Mouse (Mus musculus) kidney, adult 11 months (tissue): ENCODE results near the gene Bcl6.

Experiments used
- DNase-seq: peaks from one replicate; pipeline ENCODE4 v3.0.0; 2022

Gene Bcl6

GRCm38 (mm10) chr16:23990161-23990970 is 1.7 kb upstream of the Bcl6 start:
- DNase-seq: no peak

DNA sequence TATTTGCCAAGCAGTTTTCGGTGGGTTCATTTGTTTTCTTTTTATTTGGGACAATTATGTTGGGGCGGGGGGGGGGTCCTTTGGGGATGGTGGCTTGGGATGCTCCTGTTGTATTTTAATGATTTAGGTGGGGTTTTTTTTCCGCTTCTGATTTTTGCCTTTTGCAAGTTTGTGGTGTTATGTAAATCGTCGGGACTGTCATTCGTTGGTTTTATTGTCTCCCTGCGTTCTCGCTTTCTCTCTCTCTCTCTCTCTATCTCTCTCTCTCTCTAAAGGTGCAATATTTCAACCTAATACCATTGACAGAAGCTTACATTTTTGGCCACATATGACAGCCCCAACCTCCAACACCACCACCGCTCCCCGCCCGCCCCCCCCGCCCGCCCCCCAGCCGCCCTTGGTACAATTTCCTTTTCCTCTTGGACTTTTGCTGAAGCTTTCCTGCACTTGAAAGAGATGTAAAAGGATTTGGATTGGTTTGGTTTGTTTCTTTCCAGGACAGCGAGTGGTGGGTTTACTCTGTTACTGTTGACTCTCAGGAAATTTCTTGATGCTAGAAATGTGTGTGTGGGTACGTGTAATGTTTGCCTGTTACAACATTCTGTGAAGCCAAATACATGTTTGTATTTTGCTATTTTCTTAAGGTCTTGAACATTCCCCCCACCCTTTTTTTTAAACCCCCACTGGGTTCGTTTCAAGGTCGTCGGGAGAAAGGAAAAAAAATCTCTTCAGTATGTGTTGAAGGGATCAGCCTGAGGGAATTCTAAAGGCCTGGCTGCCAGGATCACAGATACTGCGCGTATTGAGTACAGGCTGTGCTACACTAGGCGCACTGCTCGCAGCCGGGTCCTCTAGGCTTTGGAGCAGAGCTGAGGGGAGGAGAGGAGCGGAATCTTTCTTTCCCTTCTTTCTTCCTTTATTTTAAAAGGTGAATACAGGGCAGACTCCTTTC is 833 bp upstream of the Bcl6 start:
- DNase-seq: peak; percentile 48

DNA sequence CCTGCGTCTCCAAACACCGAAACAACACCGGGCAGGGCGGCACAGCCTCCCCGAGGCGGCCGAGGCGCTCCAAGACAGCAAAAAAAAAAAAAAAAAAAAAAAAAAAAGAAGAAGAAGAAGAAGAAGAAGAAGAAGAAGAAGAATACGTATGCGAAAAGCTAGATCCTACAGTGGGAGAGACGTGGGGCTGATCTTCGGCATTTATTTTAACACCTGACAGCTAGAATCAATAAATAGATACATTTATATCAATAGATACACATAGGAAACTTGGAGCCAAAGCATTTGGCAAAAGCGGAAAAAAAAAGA is 541 bp downstream of the Bcl6 start:
- no peak for DNase-seq

DNA sequence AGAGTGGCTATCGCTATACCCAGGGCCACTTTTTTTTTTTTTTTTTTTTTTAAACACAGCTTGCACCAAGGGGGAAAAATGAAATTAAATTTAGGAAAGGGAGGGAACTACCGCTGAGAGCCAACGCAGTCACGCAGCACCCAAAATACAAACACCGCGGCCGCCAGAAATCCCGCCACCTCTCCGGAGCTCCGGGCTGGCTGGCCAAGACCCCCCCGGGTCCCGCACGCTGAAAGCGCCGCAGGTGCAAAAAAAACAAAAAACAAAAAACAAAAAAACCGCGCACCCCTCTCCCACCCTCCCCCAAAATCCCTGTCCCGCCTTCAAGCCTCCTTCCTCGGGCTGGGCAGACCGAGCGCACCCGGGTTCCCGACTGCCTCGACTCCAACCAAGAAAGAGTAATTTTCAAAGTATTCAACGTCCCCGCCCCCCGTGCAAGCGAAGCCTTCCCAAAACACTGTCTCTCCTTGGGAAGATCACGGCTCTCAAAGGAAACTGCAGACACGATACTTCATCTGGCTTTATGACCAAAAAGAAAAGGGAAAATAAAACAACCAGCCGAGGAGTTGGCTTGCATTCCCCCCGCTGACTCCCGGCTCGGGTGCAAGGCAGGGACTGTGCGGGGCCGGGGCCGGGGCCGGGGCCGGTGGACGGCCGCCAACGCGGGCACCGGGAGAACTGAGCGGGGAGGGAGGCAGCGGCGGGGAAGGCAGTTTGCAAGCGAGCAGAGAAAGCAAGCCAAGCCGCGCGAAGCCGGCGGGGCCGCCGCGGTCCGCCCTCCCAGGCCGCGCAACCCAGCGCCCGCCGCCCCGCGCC is 1.1 kb downstream of the Bcl6 start:
- peak; percentile 40 for DNase-seq

GRCm38 (mm10) chr16:23986871-23987270 is 1.8 kb downstream of the Bcl6 start:
- DNase-seq: peak; percentile 28

DNA sequence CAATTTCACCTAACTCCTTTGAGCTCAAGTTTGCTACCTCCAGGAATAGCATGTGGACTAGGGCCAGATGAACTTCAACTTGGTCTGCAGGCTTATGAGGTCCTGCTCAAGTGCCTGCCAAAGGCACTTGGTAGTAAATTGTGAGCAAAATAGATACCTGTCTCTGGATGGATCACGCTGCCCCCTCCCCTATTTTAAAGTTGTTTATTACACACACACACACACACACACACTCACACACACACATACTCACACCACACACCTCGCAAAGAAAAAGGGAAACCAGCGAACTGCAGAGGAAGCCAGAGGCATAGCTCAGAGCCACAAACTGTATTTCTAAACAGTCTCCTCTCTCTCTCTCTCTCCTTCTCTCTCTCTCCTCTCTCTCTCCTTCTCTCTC is 2.5 kb downstream of the Bcl6 start:
- peak; percentile 41 for DNase-seq

DNA sequence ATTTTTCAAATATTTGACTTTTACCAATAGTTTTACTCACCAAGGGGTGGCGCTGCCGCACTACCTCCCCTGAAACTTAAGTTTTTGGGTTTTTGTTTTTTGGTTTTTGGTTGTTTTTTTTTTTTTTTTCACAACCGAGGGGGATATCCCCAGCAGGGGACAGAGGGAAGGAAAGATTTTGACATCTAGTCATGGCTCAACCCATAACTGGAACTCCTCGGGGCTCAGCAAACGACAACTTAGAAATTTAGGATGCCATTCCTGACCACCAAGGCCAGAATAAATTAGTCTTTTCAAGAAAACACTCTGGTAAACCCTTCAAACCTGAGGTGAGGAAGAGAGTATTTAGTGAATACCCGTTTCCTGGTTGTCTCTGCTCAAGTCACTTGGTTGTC is 3.2 kb downstream of the Bcl6 start:
- DNase-seq: no peak

DNA sequence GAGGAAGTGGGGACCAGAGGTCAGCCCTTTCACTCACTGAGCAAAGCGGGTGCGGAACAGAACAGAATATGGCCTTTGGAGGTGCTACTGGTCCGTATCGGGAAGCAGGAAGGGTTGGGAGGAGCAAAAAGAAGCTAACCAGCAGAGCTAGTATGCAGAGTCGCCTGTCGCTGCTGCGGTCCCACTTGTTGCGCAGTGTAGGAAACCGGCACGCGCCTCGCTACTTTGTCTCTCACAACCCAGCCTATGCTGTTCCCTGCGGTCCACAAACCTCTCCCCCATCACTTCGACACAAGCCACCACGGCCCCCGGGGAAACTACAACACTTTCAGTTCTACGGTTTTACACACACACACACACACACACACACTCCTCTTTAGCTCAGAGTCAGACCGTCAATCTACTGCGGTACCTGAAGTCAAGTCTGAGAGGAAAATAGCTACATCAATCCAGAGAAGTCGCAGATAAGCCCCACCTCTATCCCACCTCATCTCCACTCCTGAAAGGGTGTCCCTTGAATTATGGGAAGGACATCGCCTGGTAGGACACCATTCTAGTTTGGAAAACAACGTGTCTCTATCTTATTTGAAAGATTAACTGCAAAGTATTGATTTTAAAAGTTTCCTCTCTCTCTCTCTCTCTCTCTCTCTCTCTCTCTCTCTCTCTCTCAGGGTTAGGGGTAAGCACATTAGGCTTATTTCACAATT is 3.7 kb downstream of the Bcl6 start:
- DNase-seq: peak; percentile 65

GRCm38 (mm10) chr16:23984183-23984582 is 4.5 kb downstream of the Bcl6 start:
- peak; percentile 87 for DNase-seq

DNA sequence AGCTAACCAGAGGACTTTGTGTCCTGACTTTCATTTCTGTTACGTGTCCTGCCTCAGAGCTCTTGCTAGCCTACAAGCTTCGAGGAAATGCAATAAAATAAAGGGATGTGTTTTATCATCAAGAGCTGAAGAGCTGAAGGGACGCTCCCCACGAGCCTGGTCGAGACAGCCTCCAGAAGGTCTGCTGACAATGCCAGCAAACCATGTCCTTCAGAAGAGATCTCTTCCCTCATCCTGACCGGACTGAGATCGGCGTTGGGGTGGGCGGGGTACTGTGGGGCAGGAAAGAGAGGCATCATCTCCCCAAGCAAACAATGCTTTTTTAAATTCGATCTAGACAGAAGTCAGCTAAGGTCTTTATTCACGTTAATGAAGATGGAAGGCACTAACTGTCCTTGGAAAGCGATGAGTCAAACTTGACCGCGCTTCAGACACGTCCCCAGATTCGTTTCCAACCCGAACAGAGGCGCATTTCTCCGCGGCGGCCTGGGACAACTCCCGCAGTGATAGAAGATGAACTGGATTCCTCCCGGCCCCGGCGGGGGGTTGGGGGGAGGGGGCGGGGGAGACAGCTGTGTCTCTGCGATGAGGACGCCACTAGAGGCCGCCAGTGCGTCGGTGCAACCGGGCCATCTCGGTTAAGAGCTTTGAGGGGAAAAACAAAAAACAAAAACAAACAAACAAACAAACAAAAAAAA is 5.6 kb downstream of the Bcl6 start:
- peak; percentile 67 for DNase-seq

DNA sequence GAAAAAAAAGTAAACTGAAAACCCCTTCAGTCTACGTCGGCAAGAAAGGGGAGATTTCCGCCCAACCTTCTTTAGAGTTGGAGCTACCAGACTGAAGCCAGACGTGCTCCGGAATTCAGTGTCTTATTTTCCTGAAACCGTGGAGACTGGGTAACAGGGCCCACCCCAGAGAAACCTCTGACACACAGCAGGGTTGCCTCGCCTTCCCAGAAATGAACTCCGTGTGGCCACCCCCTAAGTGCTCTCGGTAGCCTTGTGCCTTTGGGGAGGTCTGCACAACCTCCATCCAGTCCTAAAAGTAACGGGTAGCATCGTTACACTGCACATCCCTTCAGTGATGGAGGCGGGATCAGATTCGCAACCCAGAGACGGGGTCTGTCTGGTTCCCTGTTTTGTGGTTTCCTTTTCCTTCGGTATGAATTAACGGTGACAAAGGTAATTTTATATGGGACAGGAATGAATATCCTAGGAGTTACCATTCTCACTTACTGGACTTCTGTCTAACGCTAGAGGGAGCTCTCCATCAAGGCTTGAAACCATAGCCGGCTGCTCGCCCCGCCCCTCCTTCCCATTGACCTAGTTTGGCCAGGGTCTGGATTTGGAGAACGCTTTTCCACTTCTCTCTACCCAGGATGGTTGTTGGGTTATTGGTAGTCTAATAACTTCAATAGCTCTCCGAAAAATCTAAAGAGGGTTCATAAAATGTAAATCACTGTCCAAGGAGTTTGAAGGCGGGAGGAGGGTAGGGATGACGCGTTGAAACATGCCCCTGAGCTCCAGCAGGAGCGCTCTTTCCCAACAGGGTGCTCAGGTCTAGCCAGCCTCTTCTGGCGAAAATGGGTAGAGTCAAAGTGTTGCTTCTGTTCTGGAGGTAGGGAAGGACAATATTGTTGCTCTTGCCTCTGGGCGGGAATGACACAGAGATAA is 6.5 kb downstream of the Bcl6 start:
- peak; percentile 83 for DNase-seq

- DNase-seq: peak; percentile 47
Observed at GRCm38 (mm10) chr16:23980991-23981720, 7.5 kb downstream of the Bcl6 start.

- no peak for DNase-seq
Observed at GRCm38 (mm10) chr16:23980201-23980870, 8.3 kb downstream of the Bcl6 start.

- DNase-seq: no peak
Observed at GRCm38 (mm10) chr16:23979446-23979845, 9.2 kb downstream of the Bcl6 start.

DNA sequence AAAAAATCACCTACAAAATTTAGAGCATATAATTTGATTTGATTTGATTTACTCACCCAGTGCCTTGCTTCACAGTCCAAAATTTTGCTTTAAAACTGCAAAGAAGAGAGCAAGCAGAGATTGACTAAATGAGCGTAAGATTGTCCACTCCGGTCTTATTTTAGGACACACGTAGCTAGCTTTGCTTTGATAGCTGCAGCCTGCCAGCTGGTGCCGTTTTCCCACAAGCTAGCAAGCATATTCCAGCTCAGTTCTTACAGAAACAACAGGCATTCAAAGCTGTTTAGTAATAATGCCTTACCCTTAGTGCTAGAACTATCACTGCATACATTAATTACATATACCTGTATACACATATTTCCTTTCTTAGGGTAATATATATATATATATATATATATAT is 10.2 kb downstream of the Bcl6 start:
- no peak for DNase-seq

DNA sequence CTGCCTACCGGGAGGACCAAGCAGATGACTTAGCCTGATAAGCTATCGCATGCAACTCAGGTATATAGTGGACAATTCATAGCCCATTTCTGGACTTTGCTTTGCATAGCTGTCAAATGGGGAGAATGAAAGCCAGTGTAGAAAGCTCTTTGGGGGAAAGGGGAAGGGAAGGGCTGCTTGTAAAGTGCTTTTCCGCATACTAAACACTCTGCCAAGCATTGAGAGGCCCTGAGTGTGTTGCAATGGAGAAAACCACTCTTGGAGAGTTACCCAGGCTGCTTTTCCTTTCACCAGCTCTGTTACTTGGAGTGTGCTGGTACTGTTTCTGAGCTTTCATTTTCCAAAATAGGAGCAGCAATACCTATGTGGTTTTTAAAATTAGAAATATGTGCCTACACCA is 10.9 kb downstream of the Bcl6 start:
- DNase-seq: no peak

- no peak for DNase-seq
Observed at GRCm38 (mm10) chr16:23976196-23976595, 12.5 kb downstream of the Bcl6 start.

GRCm38 (mm10) chr16:23973635-23974367 is 14.9 kb downstream of the Bcl6 start:
- no peak for DNase-seq

GRCm38 (mm10) chr16:23972901-23973300 is 15.8 kb downstream of the Bcl6 start:
- DNase-seq: no peak
